Mouse (Mus musculus) heart, postnatal 0 days (tissue): ENCODE results near the gene Ublcp1.

ENCODE experiments used
- CTCF ChIP-seq: IDR thresholded peaks from 2 replicates; pipeline ENCODE4 v1.5.1; 2016; ENCODE audit warnings: antibody characterized with exemption, control low read depth, low read depth
- EP300 ChIP-seq: IDR thresholded peaks from 2 replicates; pipeline ENCODE4 v1.6.1; 2016; ENCODE audit warnings: antibody characterized with exemption, low read depth

GRCm38 (mm10) chr11:44437786-44438185 is 32.5 kb downstream of the Ublcp1 start:
- no peak for TF ChIP-seq CTCF
- no peak for TF ChIP-seq EP300
